Mouse (Mus musculus) neural tube, embryonic 13.5 days (tissue): ENCODE measurements around the gene Tbccd1. TPM values are rescaled to one million over a fixed set of nuclear protein-coding genes. Genes with fewer than 3 reads are reported as not detected.

Experiments used
- ATAC-seq: fragments of 200-750 bp; cut with Nextera tagmentation; 2 replicates; pipeline ENCODE4 v1.8.0; 2017; ENCODE audit warnings: low read depth, mild to moderate bottlenecking, moderate TSS enrichment, moderate library complexity
- H3K27ac ChIP-seq: fragments of 300-500 bp; sonication (generic); replicated peaks from 2 replicates; pipeline ENCODE4 v1.5.1; 2015; ENCODE audit warnings: moderate library complexity, mild to moderate bottlenecking, inconsistent platforms
- H3K27me3 ChIP-seq: fragments of 300-500 bp; sonication (generic); 2 replicates; pipeline ENCODE4 v1.6.1; 2015; ENCODE audit warnings: mild to moderate bottlenecking, inconsistent platforms
- H3K36me3 ChIP-seq: fragments of 300-500 bp; sonication (generic); 2 replicates; pipeline ENCODE4 v1.6.1; 2015; ENCODE audit warnings: mild to moderate bottlenecking, inconsistent platforms
- H3K4me1 ChIP-seq: fragments of 300-500 bp; sonication (generic); replicated peaks from 2 replicates; pipeline ENCODE4 v1.6.1; 2015; ENCODE audit warnings: inconsistent platforms
- H3K4me2 ChIP-seq: fragments of 300-500 bp; sonication (generic); 2 replicates; pipeline ENCODE4 v1.6.1; 2015; ENCODE audit warnings: inconsistent platforms, mild to moderate bottlenecking, moderate library complexity
- H3K4me3 ChIP-seq: fragments of 300-500 bp; sonication (generic); 2 replicates; pipeline ENCODE4 v1.5.1; 2015; ENCODE audit warnings: mild to moderate bottlenecking, inconsistent platforms
- H3K9ac ChIP-seq: fragments of 300-500 bp; sonication (generic); 2 replicates; pipeline ENCODE4 v1.6.1; 2015; ENCODE audit warnings: moderate library complexity, mild to moderate bottlenecking, inconsistent platforms
- H3K9me3 ChIP-seq: fragments of 300-500 bp; sonication (generic); 2 replicates; pipeline ENCODE4 v1.6.1; 2016; ENCODE audit warnings: inconsistent platforms
- WGBS: fragments of 180-500 bp; shearing (Covaris S2); methylation state at CpG from one replicate; pipeline ENCODE4 v1.1.7; 2015; 5-methylcytosine and 5-hydroxymethylcytosine counted together
- polyA plus RNA-seq: library from polyadenylated mRNA; unstranded; fragments of >200 nt; fragmentation: Nextera tagmentation; extraction: Ambion mirVana; gene quantifications from 2 replicates; pipeline ENCODE4 v1.2.1, GENCODE M21; 2015

Gene Tbccd1
- polyA plus RNA-seq, 1 experiment from 2014 or later = 22.9 TPM

- no peak overlapping the region for H3K4me3 ChIP-seq
- H3K36me3 ChIP-seq = no peaks in the 10 kb centered on the region
- no peaks in the 10 kb centered on the region for H3K9me3 ChIP-seq
- H3K4me2 ChIP-seq = no peak overlapping the region
- H3K4me1 ChIP-seq = no peaks in the 10 kb centered on the region
- WGBS = 81% methylated on average over 5 of the region's 5 CpGs
- no peak for ATAC-seq
- H3K27me3 ChIP-seq = no peaks in the 10 kb centered on the region
- no peak overlapping the region for H3K27ac ChIP-seq
- no peak overlapping the region for H3K9ac ChIP-seq
These were observed 26.0 kb upstream of the Tbccd1 start for GRCm38 (mm10) chr16:22883441-22883840.

GRCm38 (mm10) chr16:22881487-22881886 lies 24.0 kb upstream of the Tbccd1 start:
- H3K4me3 ChIP-seq = no peak overlapping the region
- 80% methylated on average over 4 of the region's 4 CpGs for WGBS
- H3K27me3 ChIP-seq = no peaks in the 10 kb centered on the region
- ATAC-seq = no peak
- no peaks in the 10 kb centered on the region for H3K36me3 ChIP-seq
- no peak overlapping the region for H3K4me2 ChIP-seq
- H3K4me1 ChIP-seq = no peaks in the 10 kb centered on the region
- H3K9me3 ChIP-seq = no peaks in the 10 kb centered on the region
- no peak overlapping the region for H3K9ac ChIP-seq
- no peak overlapping the region for H3K27ac ChIP-seq

- no peak for ATAC-seq
- no peaks in the 10 kb centered on the region for H3K9me3 ChIP-seq
- H3K4me2 ChIP-seq = no peak overlapping the region
- 27% methylated on average over 6 of the region's 6 CpGs for WGBS
- H3K27ac ChIP-seq = no peak overlapping the region
- no peak overlapping the region for H3K9ac ChIP-seq
- no peaks in the 10 kb centered on the region for H3K36me3 ChIP-seq
- no peak overlapping the region for H3K4me3 ChIP-seq
- no peaks in the 10 kb centered on the region for H3K4me1 ChIP-seq
- no peaks in the 10 kb centered on the region for H3K27me3 ChIP-seq
These were observed 23.4 kb upstream of the Tbccd1 start for GRCm38 (mm10) chr16:22880900-22881299.

- Histone ChIP-seq H3K36me3 (no peaks in the 10 kb centered on the region), H3K4me1 (no peaks in the 10 kb centered on the region), H3K9ac (no peak overlapping the region), H3K27me3 (no peaks in the 10 kb centered on the region), H3K4me3 (no peak overlapping the region), H3K4me2 (no peak overlapping the region), H3K27ac (no peak overlapping the region), H3K9me3 (no peaks in the 10 kb centered on the region)
- no peak for ATAC-seq
- 71% methylated on average over 7 of the region's 7 CpGs for WGBS
These were observed 22.6 kb upstream of the Tbccd1 start for GRCm38 (mm10) chr16:22879945-22880595.

GRCm38 (mm10) chr16:22878716-22879115 lies 21.2 kb upstream of the Tbccd1 start:
- ATAC-seq = no peak
- no peak overlapping the region for H3K9ac ChIP-seq
- no peaks in the 10 kb centered on the region for H3K9me3 ChIP-seq
- no peak overlapping the region for H3K27ac ChIP-seq
- no peak overlapping the region for H3K4me3 ChIP-seq
- no peaks in the 10 kb centered on the region for H3K27me3 ChIP-seq
- no peak overlapping the region for H3K4me2 ChIP-seq
- WGBS = 82% methylated on average over 7 of the region's 7 CpGs
- H3K36me3 ChIP-seq = peaks cover 4% of the 10 kb centered on the region; the same call in 1 of the 2 replicates
- no peaks in the 10 kb centered on the region for H3K4me1 ChIP-seq

GRCm38 (mm10) chr16:22877660-22878390 lies 20.4 kb upstream of the Tbccd1 start:
- H3K4me1 ChIP-seq = no peaks in the 10 kb centered on the region
- no peaks in the 10 kb centered on the region for H3K27me3 ChIP-seq
- no peak overlapping the region for H3K27ac ChIP-seq
- 70% methylated on average over 11 of the region's 11 CpGs for WGBS
- no peaks in the 10 kb centered on the region for H3K9me3 ChIP-seq
- H3K4me2 ChIP-seq = no peak overlapping the region
- H3K9ac ChIP-seq = no peak overlapping the region
- peaks cover 13% of the 10 kb centered on the region for H3K36me3 ChIP-seq
- no peak overlapping the region for H3K4me3 ChIP-seq
- ATAC-seq = no peak

GRCm38 (mm10) chr16:22876218-22877043 lies 19.0 kb upstream of the Tbccd1 start:
- Histone ChIP-seq H3K4me2 (no peak overlapping the region), H3K36me3 (peaks cover 27% of the 10 kb centered on the region), H3K4me1 (no peaks in the 10 kb centered on the region), H3K27me3 (no peaks in the 10 kb centered on the region), H3K4me3 (no peak overlapping the region), H3K27ac (no peak overlapping the region), H3K9ac (no peak overlapping the region), H3K9me3 (no peaks in the 10 kb centered on the region)
- no peak for ATAC-seq
- 51% methylated on average over 9 of the region's 9 CpGs for WGBS

GRCm38 (mm10) chr16:22873369-22873768 lies 15.9 kb upstream of the Tbccd1 start:
- ATAC-seq = no peak
- no peaks in the 10 kb centered on the region for H3K4me1 ChIP-seq
- H3K36me3 ChIP-seq = peaks cover 58% of the 10 kb centered on the region
- no peaks in the 10 kb centered on the region for H3K27me3 ChIP-seq
- 88% methylated on average over 4 of the region's 4 CpGs for WGBS
- no peak overlapping the region for H3K27ac ChIP-seq
- no peak overlapping the region for H3K9ac ChIP-seq
- H3K9me3 ChIP-seq = no peaks in the 10 kb centered on the region
- no peak overlapping the region for H3K4me2 ChIP-seq
- no peak overlapping the region for H3K4me3 ChIP-seq

GRCm38 (mm10) chr16:22872397-22872796 lies 14.9 kb upstream of the Tbccd1 start:
- no peaks in the 10 kb centered on the region for H3K9me3 ChIP-seq
- no peak overlapping the region for H3K4me3 ChIP-seq
- H3K27ac ChIP-seq = no peak overlapping the region
- no peaks in the 10 kb centered on the region for H3K4me1 ChIP-seq
- no peaks in the 10 kb centered on the region for H3K27me3 ChIP-seq
- WGBS = 92% methylated on average over 8 of the region's 8 CpGs
- no peak overlapping the region for H3K4me2 ChIP-seq
- no peak overlapping the region for H3K9ac ChIP-seq
- peaks cover 66% of the 10 kb centered on the region for H3K36me3 ChIP-seq
- no peak for ATAC-seq

- 14% methylated on average over 9 of the region's 9 CpGs for WGBS
- H3K27ac ChIP-seq = peak overlapping the region; percentile 75
These were observed 696 bp downstream of the Tbccd1 start for GRCm38 (mm10) chr16:22856773-22857172.

GRCm38 (mm10) chr16:22852709-22853108 lies 4.8 kb downstream of the Tbccd1 start:
- no peak for ATAC-seq
- H3K9me3 ChIP-seq = no peaks in the 10 kb centered on the region
- H3K4me1 ChIP-seq = peaks cover 13% of the 10 kb centered on the region
- no peak overlapping the region for H3K4me3 ChIP-seq
- no peak overlapping the region for H3K4me2 ChIP-seq
- no peaks in the 10 kb centered on the region for H3K27me3 ChIP-seq
- H3K27ac ChIP-seq = no peak overlapping the region
- WGBS = 95% methylated on average over 4 of the region's 4 CpGs
- H3K9ac ChIP-seq = no peak overlapping the region
- H3K36me3 ChIP-seq = no peaks in the 10 kb centered on the region

More at GRCm38 (mm10) chr16:22856773-22857172, 696 bp downstream of the Tbccd1 start:
- Histone ChIP-seq H3K36me3 (0 out of 2 replicates have a peak, but pooled peaks cover 5% of the 10 kb centered on the region), H3K9me3 (no peaks in the 10 kb centered on the region), H3K27me3 (no peaks in the 10 kb centered on the region), H3K4me3 (peak overlapping the region; percentile 93), H3K4me1 (peaks cover 21% of the 10 kb centered on the region), H3K4me2 (peak overlapping the region; percentile 91), H3K9ac (peak overlapping the region; percentile 70)
- no peak for ATAC-seq

GRCm38 (mm10) chr16:22848331-22848730 lies 9.1 kb downstream of the Tbccd1 start:
- WGBS = 89% methylated on average over 1 of the region's 1 CpGs

More at GRCm38 (mm10) chr16:22848331-22848730, 9.1 kb downstream of the Tbccd1 start:
- no peaks in the 10 kb centered on the region for H3K36me3 ChIP-seq
- ATAC-seq = no peak
- no peaks in the 10 kb centered on the region for H3K9me3 ChIP-seq
- peaks cover 13% of the 10 kb centered on the region for H3K4me1 ChIP-seq
- H3K27me3 ChIP-seq = no peaks in the 10 kb centered on the region
- H3K9ac ChIP-seq = no peak overlapping the region
- H3K4me2 ChIP-seq = no peak overlapping the region
- H3K27ac ChIP-seq = no peak overlapping the region
- no peak overlapping the region for H3K4me3 ChIP-seq
